Mouse (Mus musculus) erythroblast, embryonic 14.5 days (primary cell): ENCODE results near the gene Pithd1. TPM values are rescaled to one million over a fixed set of nuclear protein-coding genes. Genes with fewer than 3 reads are reported as not detected.

Experiments
- H3K27me3 ChIP-seq: 2 replicates; pipeline ENCODE4 v1.6.1; 2012; ENCODE audit warnings: inconsistent platforms; ENCODE audit not compliant: control insufficient read depth
- H3K36me3 ChIP-seq: 2 replicates; pipeline ENCODE4 v1.6.1; 2012; ENCODE audit warnings: mild to moderate bottlenecking, inconsistent platforms; ENCODE audit not compliant: control insufficient read depth
- H3K4me1 ChIP-seq: 2 replicates; pipeline ENCODE4 v1.6.1; 2012; ENCODE audit warnings: inconsistent platforms; ENCODE audit not compliant: control insufficient read depth
- H3K4me3 ChIP-seq: replicated peaks from 2 replicates; pipeline ENCODE3; 2012; ENCODE audit warnings: moderate library complexity, mild to moderate bottlenecking, inconsistent platforms
- H3K9me3 ChIP-seq: 2 replicates; pipeline ENCODE4 v1.6.1; 2012; ENCODE audit warnings: low read length, inconsistent platforms, mixed read lengths; ENCODE audit not compliant: control insufficient read depth
- GATA1 ChIP-seq: IDR thresholded peaks from 2 replicates; pipeline ENCODE4 v1.6.1; 2012; ENCODE audit warnings: low read length, inconsistent platforms, mixed read lengths
- TAL1 ChIP-seq: IDR thresholded peaks from 3 replicates; pipeline ENCODE4 v1.6.1; 2012; ENCODE audit warnings: low read length, inconsistent platforms, mixed read lengths
- polyA plus RNA-seq: library from polyadenylated mRNA; stranded (reverse); fragments of >175 nt; gene quantifications from 2 replicates; pipeline ENCODE4 v1.2.3, GENCODE M21; 2012

Pithd1 gene
- polyA plus RNA-seq, 1 experiment = 16.8 TPM

DNA sequence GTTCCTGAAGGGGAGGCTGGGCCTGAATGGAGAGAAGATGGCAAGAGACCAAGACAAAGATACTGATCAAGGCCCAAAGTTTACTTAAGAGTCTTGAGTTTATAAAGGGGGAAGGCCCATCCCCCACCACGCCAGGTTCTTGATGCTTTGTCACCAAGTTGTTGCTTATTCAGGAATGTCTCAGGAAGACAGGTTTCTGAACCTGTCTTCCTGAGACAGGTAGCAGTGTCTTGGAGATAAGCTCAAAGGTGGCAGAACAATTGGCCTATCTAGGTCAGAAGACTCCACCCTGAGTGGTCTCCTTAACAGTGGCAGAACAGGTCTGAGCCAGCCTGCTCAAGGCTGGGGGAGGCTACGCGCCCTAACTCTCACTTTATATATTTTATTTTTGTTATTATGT is 60.2 kb downstream of the Pithd1 start:
- Histone ChIP-seq H3K36me3 (peaks cover 48% of the 10 kb centered on the region), H3K9me3 (no peaks in the 10 kb centered on the region), H3K4me1 (peaks cover 25% of the 10 kb centered on the region), H3K27me3 (no peaks in the 10 kb centered on the region), H3K4me3 (no peak overlapping the region)
- TF ChIP-seq TAL1 (no peak), GATA1 (no peak)

DNA sequence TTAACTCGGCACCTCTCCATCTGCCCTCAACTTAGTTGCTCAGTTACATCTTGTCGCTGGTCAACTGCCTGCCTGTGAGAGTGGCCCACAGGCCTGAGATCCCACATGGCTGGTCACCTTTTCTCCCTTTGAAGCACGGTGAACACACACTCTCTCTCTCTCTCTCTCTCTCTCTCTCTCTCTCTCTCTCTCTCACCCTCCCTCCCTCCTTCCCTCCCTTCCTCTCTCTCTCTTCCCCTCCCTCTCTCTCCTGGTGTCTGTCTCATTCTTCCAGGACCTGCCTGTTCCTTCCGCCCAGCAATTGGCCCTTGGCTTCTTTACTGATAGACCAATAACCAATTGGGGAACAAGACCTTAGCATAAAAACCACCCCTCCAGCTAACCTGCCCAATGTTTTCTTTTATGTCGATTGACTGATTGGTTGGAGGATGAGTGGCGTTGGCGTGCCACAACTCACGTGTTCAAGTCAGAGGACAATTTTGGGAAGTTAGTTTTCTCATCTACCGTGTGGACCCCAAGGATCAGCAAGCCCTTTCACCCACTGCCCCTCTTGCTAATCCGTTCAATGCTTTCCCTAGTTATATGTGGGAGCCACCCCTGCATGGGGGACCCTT is 60.8 kb downstream of the Pithd1 start:
- H3K27me3 ChIP-seq = no peaks in the 10 kb centered on the region
- peaks cover 46% of the 10 kb centered on the region for H3K36me3 ChIP-seq
- H3K4me1 ChIP-seq = peaks cover 28% of the 10 kb centered on the region
- no peaks in the 10 kb centered on the region for H3K9me3 ChIP-seq
- no peak overlapping the region for H3K4me3 ChIP-seq
- TF ChIP-seq GATA1 (no peak), TAL1 (no peak)

Other genes with a start within 250 kb of the Pithd1 start
- gene Myom3, start 227.5 kb downstream of the Pithd1 start, polyA plus RNA-seq = not detected in 2 replicates
- gene Srsf10, start 131.5 kb downstream of the Pithd1 start, polyA plus RNA-seq = 21.7 and 28.6 TPM in 2 replicates
- 0.66 and 1.0 TPM in 2 replicates for gene Pnrc2, start 113.4 kb downstream of the Pithd1 start, polyA plus RNA-seq
- 0.02 TPM in 1 of 2 replicates, not detected in the other for gene Cnr2, start 91.9 kb downstream of the Pithd1 start, polyA plus RNA-seq
- 0.33 and 0.54 TPM in 2 replicates for gene Fuca1, start 66.5 kb downstream of the Pithd1 start, polyA plus RNA-seq
- 4.9 and 5.7 TPM in 2 replicates for gene Hmgcl, start 40.8 kb downstream of the Pithd1 start, polyA plus RNA-seq
- 3.9 and 5.3 TPM in 2 replicates for gene Gale, start 23.5 kb downstream of the Pithd1 start, polyA plus RNA-seq
- 13.4 and 14.0 TPM in 2 replicates for gene Lypla2, start 14.6 kb downstream of the Pithd1 start, polyA plus RNA-seq
- gene Eloa, start 34.5 kb upstream of the Pithd1 start, polyA plus RNA-seq = 0.98 and 1.5 TPM in 2 replicates
- gene Rpl11, start 66.2 kb upstream of the Pithd1 start, polyA plus RNA-seq = 148 and 157 TPM in 2 replicates
- gene Id3, start 156.2 kb upstream of the Pithd1 start, polyA plus RNA-seq = 0.38 and 0.54 TPM in 2 replicates
- gene E2f2, start 185.1 kb upstream of the Pithd1 start, polyA plus RNA-seq = 108 and 119 TPM in 2 replicates
- 0.01 TPM in 2 replicates for gene Asap3, start 219.1 kb upstream of the Pithd1 start, polyA plus RNA-seq